Mouse (Mus musculus) spleen, embryonic (tissue): ENCODE results near the gene Slc35e4.

Experiments used
- CTCF ChIA-PET: fragments of 350-600 bp; sonication (Branson Sonifier 250); formaldehyde crosslinking; loops from one replicate; lab custom pipeline; 2022; lab: Charles Lee

Slc35e4 gene

GRCm38 (mm10) chr11:3918738-3919137 is 4.3 kb upstream of the Slc35e4 start:
- CTCF ChIA-PET: no interaction called here

GRCm38 (mm10) chr11:3913316-3914108 is 952 bp downstream of the Slc35e4 start:
- CTCF ChIA-PET: interaction anchor here (0.7 kb wide), 1 partner anchor 16 kb away, joined by 3 read pairs; no protein-coding TSS in a partner anchor

- CTCF ChIA-PET: interaction anchor here (0.7 kb wide), 1 partner anchor 15 kb away, joined by 3 read pairs; no protein-coding TSS in a partner anchor
These were observed 1.6 kb downstream of the Slc35e4 start for GRCm38 (mm10) chr11:3912875-3913271.

GRCm38 (mm10) chr11:3912100-3912874 is 2.2 kb downstream of the Slc35e4 start:
- CTCF ChIA-PET: interaction anchor here (0.6 kb wide), 1 partner anchor 181 kb away, joined by 3 read pairs; no protein-coding TSS in a partner anchor

GRCm38 (mm10) chr11:3911440-3911839 is 3.0 kb downstream of the Slc35e4 start:
- CTCF ChIA-PET: interaction anchor here (0.7 kb wide), 1 partner anchor 56 kb away, joined by 6 read pairs; no protein-coding TSS in a partner anchor

- CTCF ChIA-PET: interaction anchor here (0.7 kb wide), 1 partner anchor 57 kb away, joined by 6 read pairs; no protein-coding TSS in a partner anchor
These were observed 3.8 kb downstream of the Slc35e4 start for GRCm38 (mm10) chr11:3910513-3911310.

GRCm38 (mm10) chr11:3909236-3909635 is 5.2 kb downstream of the Slc35e4 start:
- CTCF ChIA-PET: no interaction called here

- CTCF ChIA-PET: no interaction called here
These were observed 9.0 kb downstream of the Slc35e4 start for GRCm38 (mm10) chr11:3905446-3905845.

- CTCF ChIA-PET: no interaction called here
These were observed 9.8 kb downstream of the Slc35e4 start for GRCm38 (mm10) chr11:3904673-3905072.

- CTCF ChIA-PET: interaction anchor here (0.6 kb wide), 1 partner anchor 23 kb away, joined by 3 read pairs; no protein-coding TSS in a partner anchor
These were observed 11.4 kb downstream of the Slc35e4 start for GRCm38 (mm10) chr11:3903046-3903445.

GRCm38 (mm10) chr11:3902516-3902915 is 11.9 kb downstream of the Slc35e4 start:
- CTCF ChIA-PET: no interaction called here

- CTCF ChIA-PET: no interaction called here
These were observed 14.2 kb downstream of the Slc35e4 start for GRCm38 (mm10) chr11:3900296-3900695.

- CTCF ChIA-PET: no interaction called here
These were observed 18.5 kb downstream of the Slc35e4 start for GRCm38 (mm10) chr11:3895933-3896332.

- CTCF ChIA-PET: no interaction called here
These were observed 19.0 kb downstream of the Slc35e4 start for GRCm38 (mm10) chr11:3895458-3895857.

- CTCF ChIA-PET: interaction anchor here (0.5 kb wide), 1 partner anchor 96 kb away, joined by 4 read pairs; no protein-coding TSS in a partner anchor
These were observed 19.8 kb downstream of the Slc35e4 start, which contains the start of the genes 4921536K21Rik and Dusp18 for GRCm38 (mm10) chr11:3894406-3895281. Gene 4921536K21Rik (minus strand): TSS chr11:3895098. Gene Dusp18 (plus strand): TSS chr11:3895240.

- CTCF ChIA-PET: no interaction called here
These were observed 20.5 kb downstream of the Slc35e4 start for GRCm38 (mm10) chr11:3893970-3894369.

- CTCF ChIA-PET: interaction anchor here (0.6 kb wide), 1 partner anchor 686 kb away, joined by 4 read pairs; no protein-coding TSS in a partner anchor
These were observed 27.1 kb downstream of the Slc35e4 start for GRCm38 (mm10) chr11:3887331-3887730.

- CTCF ChIA-PET: no interaction called here
These were observed 30.8 kb downstream of the Slc35e4 start for GRCm38 (mm10) chr11:3883711-3884110.

- CTCF ChIA-PET: interaction anchor here (0.6 kb wide), 1 partner anchor 12 kb away, joined by 3 read pairs; no protein-coding TSS in a partner anchor
These were observed 34.6 kb downstream of the Slc35e4 start for GRCm38 (mm10) chr11:3879836-3880235.

- CTCF ChIA-PET: interaction anchor here (1.5 kb wide), 1 partner anchor 31 kb away, joined by 3 read pairs; no protein-coding TSS in a partner anchor
These were observed 35.8 kb downstream of the Slc35e4 start for GRCm38 (mm10) chr11:3878660-3879059.
